Mouse (Mus musculus) MEL (cell line): ENCODE results near the gene Cmas. TPM values are rescaled to one million over a fixed set of nuclear protein-coding genes. Genes with fewer than 3 reads are reported as not detected.

Experiments
- DNase-seq: peaks from one replicate; pipeline ENCODE4 v3.0.0; 2011; ENCODE audit warnings: low read depth, low spot score
- H3K27ac ChIP-seq: 2 replicates; pipeline ENCODE4 v1.5.1; 2012; ENCODE audit warnings: low read depth, mild to moderate bottlenecking, control low read depth, low read length, moderate library complexity; ENCODE audit not compliant: control insufficient read depth
- H3K27me3 ChIP-seq, 2 experiments: fragments of 150-350 bp in 1 of 2; sonication (generic) in 1 of 2; 2 replicates each; pipeline ENCODE4 v1.6.1; 2012; ENCODE audit warnings: low read length in 2 of 2, mild to moderate bottlenecking in 2 of 2, improper control_type of control experiment in 1 of 2, moderate library complexity in 1 of 2; ENCODE audit not compliant: insufficient read depth in 2 of 2, control insufficient read depth in 1 of 2
- H3K36me3 ChIP-seq, 2 experiments: 2 replicates each; pipeline ENCODE4 v1.6.1; 2012 to 2014; ENCODE audit warnings: low read length in 2 of 2, improper control_type of control experiment in 1 of 2, inconsistent platforms in 1 of 2, mild to moderate bottlenecking in 1 of 2; ENCODE audit not compliant: insufficient read depth in 2 of 2, control insufficient read depth in 1 of 2
- H3K4me1 ChIP-seq, 2 experiments: fragments of 150-350 bp in 1 of 2; sonication (generic) in 1 of 2; 2 replicates each; pipeline ENCODE4 v1.6.1; 2012; ENCODE audit warnings: low read length in 2 of 2, improper control_type of control experiment in 1 of 2, mild to moderate bottlenecking in 1 of 2; ENCODE audit not compliant: insufficient read depth in 2 of 2, control insufficient read depth in 1 of 2
- H3K4me3 ChIP-seq, 2 experiments: fragments of 150-350 bp in 1 of 2; sonication (generic) in 1 of 2; 2 replicates each; pipeline ENCODE4 v1.5.1; 2012; ENCODE audit warnings: low read depth in 2 of 2, low read length in 2 of 2, mild to moderate bottlenecking in 2 of 2, moderate library complexity in 2 of 2, control low read depth in 1 of 2, improper control_type of control experiment in 1 of 2; ENCODE audit not compliant: control insufficient read depth in 1 of 2, insufficient read depth in 1 of 2
- H3K79me2 ChIP-seq: 2 replicates; pipeline ENCODE4 v1.6.1; 2012; ENCODE audit warnings: mild to moderate bottlenecking, low read length, moderate library complexity; ENCODE audit not compliant: control insufficient read depth, poor library complexity, insufficient read depth
- H3K9ac ChIP-seq: 2 replicates; pipeline ENCODE4 v1.6.1; 2012; ENCODE audit warnings: low read depth, mild to moderate bottlenecking, control low read depth, low read length, moderate library complexity; ENCODE audit not compliant: control insufficient read depth, poor library complexity, severe bottlenecking
- H3K9me3 ChIP-seq: fragments of 150-350 bp; sonication (generic); replicated peaks from 2 replicates; pipeline ENCODE4 v1.6.1; 2012; ENCODE audit warnings: mild to moderate bottlenecking, low read length, improper control_type of control experiment, moderate library complexity; ENCODE audit not compliant: insufficient read depth
- BHLHE40 ChIP-seq: IDR thresholded peaks from 2 replicates; pipeline ENCODE4 v1.6.1; 2012; ENCODE audit warnings: low read depth, mild to moderate bottlenecking, inconsistent platforms, low read length, improper control_type of control experiment, borderline replicate concordance
- CTCF ChIP-seq, 3 experiments: IDR thresholded peaks in 2 of 3; conservative IDR thresholded peaks in 1 of 3; 2 replicates each; pipeline ENCODE4 v1.5.1; 2011 to 2012; ENCODE audit warnings: low read length in 3 of 3, low read depth in 2 of 3, mild to moderate bottlenecking in 2 of 3, improper control_type of control experiment in 1 of 3, inconsistent platforms in 1 of 3, mixed read lengths in 1 of 3, moderate library complexity in 1 of 3; ENCODE audit not compliant: control insufficient read depth in 1 of 3, insufficient read depth in 1 of 3, poor library complexity in 1 of 3, severe bottlenecking in 1 of 3
- ETS1 ChIP-seq: IDR thresholded peaks from 2 replicates; pipeline ENCODE4 v1.6.1; 2012; ENCODE audit warnings: low read depth, mild to moderate bottlenecking, inconsistent platforms, low read length, improper control_type of control experiment, moderate library complexity
- GABPA ChIP-seq: IDR thresholded peaks from 2 replicates; pipeline ENCODE4 v1.6.1; 2012; ENCODE audit warnings: low read depth, mild to moderate bottlenecking, inconsistent platforms, low read length, improper control_type of control experiment, moderate library complexity
- MAX ChIP-seq: IDR thresholded peaks from 2 replicates; pipeline ENCODE4 v1.6.1; 2011; ENCODE audit warnings: low read length, improper control_type of control experiment
- MAZ ChIP-seq: IDR thresholded peaks from 2 replicates; pipeline ENCODE4 v1.6.1; 2012; ENCODE audit warnings: low read depth, mild to moderate bottlenecking, inconsistent platforms, low read length, improper control_type of control experiment
- MEF2A ChIP-seq: IDR thresholded peaks from 2 replicates; pipeline ENCODE4 v1.6.1; 2014; ENCODE audit warnings: low read depth, mild to moderate bottlenecking, inconsistent platforms, low read length, improper control_type of control experiment; ENCODE audit not compliant: poor library complexity, insufficient replicate concordance, severe bottlenecking; ENCODE audit errors: extremely low read depth
- NELFE ChIP-seq: IDR thresholded peaks from 2 replicates; pipeline ENCODE4 v1.6.1; 2011; ENCODE audit warnings: low read depth, low read length, improper control_type of control experiment
- NRF1 ChIP-seq: IDR thresholded peaks from 2 replicates; pipeline ENCODE4 v1.6.1; 2014; ENCODE audit warnings: low read depth, mild to moderate bottlenecking, inconsistent platforms, low read length, improper control_type of control experiment, moderate library complexity; ENCODE audit not compliant: poor library complexity, insufficient read depth, severe bottlenecking
- POLR2AphosphoS2 ChIP-seq: IDR thresholded peaks from 2 replicates; pipeline ENCODE4 v1.6.1; 2011; ENCODE audit warnings: low read length, improper control_type of control experiment
- RAD21 ChIP-seq: IDR thresholded peaks from 2 replicates; pipeline ENCODE4 v1.6.1; 2011; ENCODE audit warnings: mild to moderate bottlenecking, low read depth, low read length, improper control_type of control experiment
- SIN3A ChIP-seq: IDR thresholded peaks from 2 replicates; pipeline ENCODE4 v1.6.1; 2012; ENCODE audit warnings: low read length, improper control_type of control experiment, inconsistent platforms
- SMC3 ChIP-seq: IDR thresholded peaks from 2 replicates; pipeline ENCODE4 v1.6.1; 2011; ENCODE audit warnings: low read depth, low read length, improper control_type of control experiment
- TBP ChIP-seq: IDR thresholded peaks from 2 replicates; pipeline ENCODE4 v1.8.0; 2011; ENCODE audit warnings: low read depth, low read length, improper control_type of control experiment
- TCF12 ChIP-seq: IDR thresholded peaks from 2 replicates; pipeline ENCODE4 v1.6.1; 2014; ENCODE audit warnings: low read depth, mild to moderate bottlenecking, inconsistent platforms, low read length, improper control_type of control experiment, moderate library complexity
- UBTF ChIP-seq: IDR thresholded peaks from 2 replicates; pipeline ENCODE4 v1.6.1; 2012; ENCODE audit warnings: low read depth, mild to moderate bottlenecking, inconsistent platforms, low read length, improper control_type of control experiment, moderate library complexity, borderline replicate concordance; ENCODE audit not compliant: insufficient read depth
- USF2 ChIP-seq, 2 experiments: IDR thresholded peaks; 2 replicates each; pipeline ENCODE4 v1.6.1; 2011 to 2012; ENCODE audit warnings: improper control_type of control experiment in 2 of 2, low read length in 2 of 2, borderline replicate concordance in 1 of 2, inconsistent platforms in 1 of 2, low read depth in 1 of 2, mild to moderate bottlenecking in 1 of 2; ENCODE audit not compliant: insufficient read depth in 1 of 2
- ZKSCAN1 ChIP-seq: IDR thresholded peaks from 2 replicates; pipeline ENCODE4 v1.6.1; 2012; ENCODE audit warnings: low read depth, mild to moderate bottlenecking, inconsistent platforms, low read length, improper control_type of control experiment, moderate library complexity
- ZNF384 ChIP-seq: IDR thresholded peaks from 2 replicates; pipeline ENCODE4 v1.6.1; 2012; ENCODE audit warnings: low read depth, mild to moderate bottlenecking, inconsistent platforms, low read length, improper control_type of control experiment
- polyA plus RNA-seq, 2 experiments: library from polyadenylated mRNA; stranded (reverse) in 1 of 2; unstranded in 1 of 2; fragments of >175 nt in 1 of 2; fragments of >200 nt in 1 of 2; gene quantifications; 2 replicates each; pipeline versions ENCODE4 v1.2.1 to v1.2.4; 2012; ENCODE audit warnings: low replicate concordance in 2 of 2, low read depth in 1 of 2; ENCODE audit not compliant: insufficient read length in 2 of 2, insufficient read depth in 1 of 2, missing spikeins in 1 of 2
- total RNA-seq: library from RNA; depleted of rRNA; stranded (reverse); fragments of 300-350 nt; gene quantifications from 2 replicates; pipeline ENCODE4 v1.2.3, GENCODE M21; 2012

The Cmas gene
- total and polyA plus RNA-seq, 3 experiments: 29.4 to 55.0 TPM; not detected in 1

DNA sequence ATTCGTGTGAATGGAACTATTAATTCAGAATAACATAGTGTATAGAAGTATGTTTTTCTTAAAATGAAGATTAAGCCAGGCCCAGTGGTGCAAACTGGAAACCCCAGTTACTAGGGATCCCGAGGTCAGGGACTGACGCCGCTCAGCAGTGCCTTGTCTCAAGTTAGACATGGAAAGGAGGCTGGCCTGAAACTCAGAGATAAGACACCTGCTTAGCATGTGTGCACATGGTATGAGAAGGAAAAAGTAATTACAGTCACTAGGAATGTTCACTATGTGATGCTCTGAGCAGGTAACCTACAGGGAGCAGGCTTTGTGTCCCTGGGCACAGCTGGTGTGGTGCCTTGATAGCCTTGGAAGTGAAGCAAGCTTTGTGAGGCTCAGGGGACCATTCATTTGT, 15.2 kb downstream of the Cmas start:
- Histone ChIP-seq H3K79me2 (no peaks in the 10 kb centered on the region), H3K9me3 (no peaks in the 10 kb centered on the region), H3K9ac (no peak overlapping the region)
- no peak for TF ChIP-seq MAX
- no peak for TF ChIP-seq TBP
- no peak for TF ChIP-seq MAZ
- no peak for TF ChIP-seq ZKSCAN1
- no peak for TF ChIP-seq SMC3
- no peak for TF ChIP-seq GABPA
- TF ChIP-seq SIN3A: no peak
- no peak for TF ChIP-seq MEF2A
- TF ChIP-seq NELFE: no peak
- no peak for TF ChIP-seq USF2 (IDR thresholded peaks at IDR 0.05; ENCODE audit: borderline replicate concordance in 1 of 2, insufficient read depth in 1 of 2, low read depth in 1 of 2, low read length in 2 of 2)
- TF ChIP-seq UBTF: no peak
- TF ChIP-seq ETS1: no peak
- TF ChIP-seq ZNF384: no peak
- no peak for TF ChIP-seq TCF12
- TF ChIP-seq RAD21: no peak
- no peak for TF ChIP-seq CTCF (IDR thresholded peaks at IDR 0.05 in 2 of 3, conservative IDR thresholded peaks at IDR 0.05 in 1 of 3; ENCODE audit: control insufficient read depth in 1 of 3, insufficient read depth in 1 of 3, low read depth in 2 of 3, low read length in 3 of 3, poor library complexity in 1 of 3, severe bottlenecking in 1 of 3)
- TF ChIP-seq, all 39 proteins: peak for 0
- no peaks in the 10 kb centered on the region for H3K27me3 ChIP-seq
- H3K4me3 ChIP-seq: no peak overlapping the region
- no peak for DNase-seq
- H3K4me1 ChIP-seq: peaks cover 6 to 11% of the 10 kb centered on the region in 2 experiments
- H3K36me3 ChIP-seq: peaks cover 11 to 16% of the 10 kb centered on the region in 2 experiments
- H3K27ac ChIP-seq: no peak overlapping the region

GRCm38 (mm10) chr6:142773566-142773965, 17.1 kb downstream of the Cmas start:
- H3K36me3 ChIP-seq: peaks cover 8 to 18% of the 10 kb centered on the region in 2 experiments
- peak; percentile 30 for DNase-seq
- no peak for TF ChIP-seq NRF1
- no peak for TF ChIP-seq BHLHE40
- TF ChIP-seq CTCF (IDR thresholded peaks at IDR 0.05 in 2 of 3, conservative IDR thresholded peaks at IDR 0.05 in 1 of 3; ENCODE audit: control insufficient read depth in 1 of 3, insufficient read depth in 1 of 3, low read depth in 2 of 3, low read length in 3 of 3, poor library complexity in 1 of 3, severe bottlenecking in 1 of 3): peak; percentile 39 to 52 (median 45)
- TF ChIP-seq POLR2AphosphoS2: 0 out of 2 replicates have a peak, but pooled peaks have one; percentile 41
- no peak for TF ChIP-seq SIN3A
- H3K4me1 ChIP-seq: peaks cover 7 to 19% of the 10 kb centered on the region in 2 experiments
- no peak overlapping the region for H3K9ac ChIP-seq
- no peaks in the 10 kb centered on the region for H3K79me2 ChIP-seq
- H3K27ac ChIP-seq: no peak overlapping the region
- no peak overlapping the region for H3K4me3 ChIP-seq
- no peaks in the 10 kb centered on the region for H3K27me3 ChIP-seq
- no peaks in the 10 kb centered on the region for H3K9me3 ChIP-seq
